Mouse (Mus musculus): ENCODE measurements around the gene Ankrd33. TPM values are rescaled to one million over a fixed set of nuclear protein-coding genes. Genes with fewer than 3 reads are reported as not detected.

The Ankrd33 gene
- total and polyA plus RNA-seq, 3 experiments = not detected

DNA sequence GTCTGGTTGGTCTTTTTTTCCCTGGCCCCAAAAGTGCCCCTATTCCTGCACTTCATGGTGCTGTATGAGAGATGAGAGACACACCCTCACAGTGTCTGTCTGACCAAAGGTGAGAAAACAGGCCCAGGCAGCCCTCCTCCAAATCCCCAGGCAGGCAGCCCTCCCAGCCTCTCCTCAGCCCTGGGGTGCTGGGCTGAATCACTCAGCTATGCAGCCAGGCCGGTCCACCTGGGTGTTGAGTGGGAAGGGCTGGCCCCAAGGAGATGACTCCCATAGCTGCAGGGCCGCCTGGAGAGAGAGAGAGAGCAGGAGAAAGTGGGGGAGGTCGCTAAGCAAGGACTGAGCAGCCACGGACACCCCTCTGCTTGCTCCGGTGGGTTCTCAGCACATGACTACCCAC, 44.8 kb upstream of the Ankrd33 start:
- Histone ChIP-seq H3K4me3 (ENCODE audit: low read depth, low read length) (no peak overlapping the region), H3K9me3 (replicated peaks) (peaks cover 95% of the 10 kb centered on the region), H3K36me3 (replicated peaks) (no peaks in the 10 kb centered on the region), H3K4me1 (ENCODE audit: insufficient read depth, low read depth, low read length) (no peaks in the 10 kb centered on the region), H3K27me3 (ENCODE audit: insufficient read depth, low read length) (no peaks in the 10 kb centered on the region)
- ATAC-seq (ENCODE audit: extremely low read depth, insufficient number of reproducible peaks, low FRiP score, poor library complexity, severe bottlenecking) (no peak), DNase-seq (ENCODE audit: low spot score) (no peak)
- no peak for TF ChIP-seq TAL1 (conservative IDR thresholded peaks at IDR 0.05; ENCODE audit: low read depth, low read length)
- no peak for TF ChIP-seq POLR2AphosphoS5 (IDR thresholded peaks at IDR 0.05; ENCODE audit: insufficient replicate concordance, low read depth, low read length)
- TF ChIP-seq GATA2 (IDR thresholded peaks at IDR 0.05; ENCODE audit: borderline replicate concordance, low read depth, low read length) = no peak
- no peak for TF ChIP-seq GATA1 (IDR thresholded peaks at IDR 0.05; ENCODE audit: borderline replicate concordance, low read length)
- TF ChIP-seq CTCF (IDR thresholded peaks at IDR 0.05; ENCODE audit: low read depth, low read length) = no peak

DNA sequence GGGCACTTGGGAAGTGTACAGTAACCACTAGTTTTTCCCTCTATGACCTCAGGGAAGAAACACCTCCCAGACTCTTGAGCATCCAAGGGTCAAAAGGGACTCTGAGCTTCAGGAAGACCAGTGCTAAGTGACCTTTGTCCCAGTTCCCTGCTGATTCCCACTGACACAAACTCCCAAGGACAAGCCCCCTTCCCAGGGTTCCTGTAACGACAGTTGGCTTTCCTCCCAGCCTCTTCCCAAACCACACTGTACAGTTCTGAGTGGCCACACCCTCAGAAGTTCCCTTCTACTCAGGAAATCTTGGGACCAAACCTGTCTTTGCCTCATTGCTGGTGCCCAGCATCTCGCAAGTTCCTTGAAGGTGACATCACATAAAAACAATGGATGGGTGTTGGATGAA, 42.8 kb upstream of the Ankrd33 start:
- DNase-seq (ENCODE audit: low spot score) = no peak
- Histone ChIP-seq H3K9me3 (replicated peaks) (peaks cover 96% of the 10 kb centered on the region), H3K4me1 (ENCODE audit: insufficient read depth, low read depth, low read length) (no peaks in the 10 kb centered on the region), H3K36me3 (replicated peaks) (no peaks in the 10 kb centered on the region), H3K27me3 (ENCODE audit: insufficient read depth, low read length) (no peaks in the 10 kb centered on the region), H3K4me3 (ENCODE audit: low read depth, low read length) (no peak overlapping the region)
- TF ChIP-seq CTCF (IDR thresholded peaks at IDR 0.05; ENCODE audit: low read depth, low read length) (no peak), GATA2 (IDR thresholded peaks at IDR 0.05; ENCODE audit: borderline replicate concordance, low read depth, low read length) (no peak), POLR2AphosphoS5 (IDR thresholded peaks at IDR 0.05; ENCODE audit: insufficient replicate concordance, low read depth, low read length) (no peak), TAL1 (conservative IDR thresholded peaks at IDR 0.05; ENCODE audit: low read depth, low read length) (no peak), GATA1 (IDR thresholded peaks at IDR 0.05; ENCODE audit: borderline replicate concordance, low read length) (no peak)
- ATAC-seq (ENCODE audit: extremely low read depth, insufficient number of reproducible peaks, low FRiP score, poor library complexity, severe bottlenecking) = no peak

- no peaks in the 10 kb centered on the region for H3K4me1 ChIP-seq (ENCODE audit: insufficient read depth, low read depth, low read length)
- no peak for TF ChIP-seq TAL1 (conservative IDR thresholded peaks at IDR 0.05; ENCODE audit: low read depth, low read length)
- TF ChIP-seq CTCF (IDR thresholded peaks at IDR 0.05; ENCODE audit: low read depth, low read length) = no peak
- no peak for TF ChIP-seq POLR2AphosphoS5 (IDR thresholded peaks at IDR 0.05; ENCODE audit: insufficient replicate concordance, low read depth, low read length)
- no peak for TF ChIP-seq GATA2 (IDR thresholded peaks at IDR 0.05; ENCODE audit: borderline replicate concordance, low read depth, low read length)
- TF ChIP-seq GATA1 (IDR thresholded peaks at IDR 0.05; ENCODE audit: borderline replicate concordance, low read length) = no peak
Measured at GRCm38 (mm10) chr15:101074067-101074466, 41.5 kb upstream of the Ankrd33 start.

DNA sequence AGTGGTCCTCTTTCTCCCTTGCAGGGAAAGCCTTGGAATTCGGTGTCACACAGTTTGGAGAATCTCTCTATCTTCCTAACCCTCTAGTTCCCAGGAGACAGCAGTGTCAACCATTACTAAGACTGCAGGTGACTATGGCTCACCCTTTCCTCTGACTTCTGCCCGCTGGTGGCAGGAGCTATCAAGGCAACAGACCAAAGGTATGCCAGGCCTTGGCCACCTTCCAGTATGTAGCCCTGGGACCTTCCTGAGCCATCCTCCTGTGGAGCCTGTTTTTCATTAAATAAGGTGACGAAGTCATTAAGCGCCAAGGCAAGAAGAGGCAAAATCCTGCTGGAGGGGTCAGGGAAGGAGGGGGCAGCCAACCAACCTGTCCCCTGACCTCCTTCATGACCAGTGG, 40.4 kb upstream of the Ankrd33 start:
- DNase-seq (ENCODE audit: low spot score) (no peak), ATAC-seq (ENCODE audit: extremely low read depth, insufficient number of reproducible peaks, low FRiP score, poor library complexity, severe bottlenecking) (no peak)
- Histone ChIP-seq H3K4me1 (ENCODE audit: insufficient read depth, low read depth, low read length) (no peaks in the 10 kb centered on the region), H3K9me3 (replicated peaks) (peaks cover 92% of the 10 kb centered on the region), H3K4me3 (ENCODE audit: low read depth, low read length) (no peak overlapping the region), H3K27me3 (ENCODE audit: insufficient read depth, low read length) (no peaks in the 10 kb centered on the region), H3K36me3 (replicated peaks) (no peaks in the 10 kb centered on the region)
- no peak for TF ChIP-seq GATA2 (IDR thresholded peaks at IDR 0.05; ENCODE audit: borderline replicate concordance, low read depth, low read length)
- no peak for TF ChIP-seq POLR2AphosphoS5 (IDR thresholded peaks at IDR 0.05; ENCODE audit: insufficient replicate concordance, low read depth, low read length)
- no peak for TF ChIP-seq TAL1 (conservative IDR thresholded peaks at IDR 0.05; ENCODE audit: low read depth, low read length)
- no peak for TF ChIP-seq CTCF (IDR thresholded peaks at IDR 0.05; ENCODE audit: low read depth, low read length)
- TF ChIP-seq GATA1 (IDR thresholded peaks at IDR 0.05; ENCODE audit: borderline replicate concordance, low read length) = no peak

More at GRCm38 (mm10) chr15:101074067-101074466, 41.5 kb upstream of the Ankrd33 start:
- Histone ChIP-seq H3K27me3 (ENCODE audit: insufficient read depth, low read length) (no peaks in the 10 kb centered on the region), H3K4me3 (ENCODE audit: low read depth, low read length) (no peak overlapping the region), H3K36me3 (replicated peaks) (no peaks in the 10 kb centered on the region), H3K9me3 (replicated peaks) (peaks cover 95% of the 10 kb centered on the region)
- DNase-seq (ENCODE audit: low spot score) (no peak), ATAC-seq (ENCODE audit: extremely low read depth, insufficient number of reproducible peaks, low FRiP score, poor library complexity, severe bottlenecking) (no peak)

- Histone ChIP-seq H3K9me3 (replicated peaks) (peaks cover 92% of the 10 kb centered on the region), H3K36me3 (replicated peaks) (no peaks in the 10 kb centered on the region), H3K27me3 (ENCODE audit: insufficient read depth, low read length) (no peaks in the 10 kb centered on the region), H3K4me1 (ENCODE audit: insufficient read depth, low read depth, low read length) (no peaks in the 10 kb centered on the region), H3K4me3 (ENCODE audit: low read depth, low read length) (no peak overlapping the region)
- DNase-seq (ENCODE audit: low spot score) = no peak
- TF ChIP-seq CTCF (IDR thresholded peaks at IDR 0.05; ENCODE audit: low read depth, low read length) = no peak
- TF ChIP-seq GATA1 (IDR thresholded peaks at IDR 0.05; ENCODE audit: borderline replicate concordance, low read length) = no peak
- TF ChIP-seq POLR2AphosphoS5 (IDR thresholded peaks at IDR 0.05; ENCODE audit: insufficient replicate concordance, low read depth, low read length) = no peak
- no peak for TF ChIP-seq GATA2 (IDR thresholded peaks at IDR 0.05; ENCODE audit: borderline replicate concordance, low read depth, low read length)
- no peak for TF ChIP-seq TAL1 (conservative IDR thresholded peaks at IDR 0.05; ENCODE audit: low read depth, low read length)
- ATAC-seq (ENCODE audit: extremely low read depth, insufficient number of reproducible peaks, low FRiP score, poor library complexity, severe bottlenecking) = no peak
Measured at GRCm38 (mm10) chr15:101075656-101076055, 39.9 kb upstream of the Ankrd33 start.

DNA sequence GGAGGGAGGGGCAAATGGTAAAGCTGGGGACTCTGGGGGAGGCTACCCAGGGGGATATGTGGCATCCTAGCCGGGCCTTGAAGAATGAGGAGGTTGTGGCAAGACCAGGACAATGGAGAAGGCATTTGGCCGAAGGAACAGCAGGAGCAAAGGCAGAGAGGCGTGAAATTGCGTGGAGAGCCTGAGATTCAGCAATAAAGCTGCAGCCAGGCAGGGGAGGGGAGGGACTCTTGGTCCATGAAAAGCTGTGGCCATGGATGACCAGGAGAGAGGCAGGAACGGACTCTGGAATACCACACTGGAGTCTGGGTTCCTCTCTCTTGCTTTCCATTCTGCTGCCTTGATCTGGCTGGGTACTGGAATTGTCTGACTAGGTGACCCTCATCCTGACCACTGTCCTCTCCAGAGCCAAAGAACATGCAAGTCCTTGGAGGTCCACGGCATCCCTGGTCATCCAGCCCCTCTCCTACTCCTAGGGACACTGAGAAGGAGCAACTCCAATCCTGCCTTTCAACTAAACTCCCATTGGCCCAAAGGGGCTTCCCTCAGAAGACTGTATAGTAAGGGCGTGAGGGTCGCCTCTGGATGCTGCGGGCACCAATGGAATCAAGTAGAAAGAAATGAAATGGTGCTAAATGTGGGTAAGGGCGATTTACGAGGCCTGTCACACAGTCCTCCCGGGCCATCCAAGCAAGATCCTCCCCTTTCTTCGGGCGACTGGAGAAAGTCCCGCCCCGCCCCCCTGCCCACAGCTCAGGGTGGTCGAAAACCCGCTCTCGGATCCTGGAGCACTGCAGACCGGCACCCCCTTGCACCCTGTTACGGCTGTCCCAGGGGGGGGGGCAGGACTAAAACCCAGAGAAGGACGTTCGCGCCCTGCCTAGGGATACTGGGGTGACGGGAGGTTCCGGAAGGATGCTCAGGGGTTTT, 39.2 kb upstream of the Ankrd33 start:
- no peaks in the 10 kb centered on the region for H3K4me1 ChIP-seq (ENCODE audit: insufficient read depth, low read depth, low read length)
- no peak for TF ChIP-seq TAL1 (conservative IDR thresholded peaks at IDR 0.05; ENCODE audit: low read depth, low read length)
- no peak for TF ChIP-seq GATA2 (IDR thresholded peaks at IDR 0.05; ENCODE audit: borderline replicate concordance, low read depth, low read length)
- no peak for TF ChIP-seq GATA1 (IDR thresholded peaks at IDR 0.05; ENCODE audit: borderline replicate concordance, low read length)
- TF ChIP-seq CTCF (IDR thresholded peaks at IDR 0.05; ENCODE audit: low read depth, low read length) = no peak
- no peak for TF ChIP-seq POLR2AphosphoS5 (IDR thresholded peaks at IDR 0.05; ENCODE audit: insufficient replicate concordance, low read depth, low read length)
- no peaks in the 10 kb centered on the region for H3K36me3 ChIP-seq (replicated peaks)
- H3K4me3 ChIP-seq (ENCODE audit: low read depth, low read length) = no peak overlapping the region
- DNase-seq (ENCODE audit: low spot score) (no peak), ATAC-seq (ENCODE audit: extremely low read depth, insufficient number of reproducible peaks, low FRiP score, poor library complexity, severe bottlenecking) (no peak)
- H3K9me3 ChIP-seq (replicated peaks) = peaks cover 92% of the 10 kb centered on the region
- H3K27me3 ChIP-seq (ENCODE audit: insufficient read depth, low read length) = no peaks in the 10 kb centered on the region

Measured in G1E (cell line).